Comparison of ENCODE assay signal across 11 mouse cellular contexts in the genomic region with DNA sequence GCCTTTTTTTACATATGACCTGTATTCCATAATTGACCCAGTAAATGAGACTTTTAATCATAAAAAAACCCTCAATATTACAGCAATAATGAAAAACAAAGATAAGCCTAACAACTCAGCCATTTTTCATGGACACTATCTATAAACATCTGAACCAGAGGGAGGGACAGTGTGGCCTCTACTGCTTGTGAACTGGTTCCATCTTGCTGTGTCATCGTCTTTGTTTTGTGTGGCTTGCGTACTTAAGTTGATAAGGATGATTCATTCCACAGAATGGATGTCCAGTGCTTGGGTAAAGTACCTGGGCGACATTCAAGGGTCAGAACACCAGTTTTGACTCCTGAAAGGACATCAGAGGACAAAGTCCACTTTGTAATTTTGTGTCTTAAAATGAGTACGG. TPM values are rescaled to one million over a fixed set of nuclear protein-coding genes. Genes with fewer than 3 reads are reported as not detected.
DNase-seq lines count a peak whose midpoint lies in the region; ATAC-seq and TF ChIP-seq lines count a peak whose summit lies in the region.
"Had no signal": no experiment of that assay in that cellular context is flagged by ENCODE, and none has a peak within 500 bp of the region (broad histone marks: within the 10 kb centered on the region; RNA-seq: fewer than 3 reads in every experiment).

No protein-coding gene starts in this region.

- H3K9me3 ChIP-seq in liver, embryonic 13.5 days (replicated peaks) = no peaks in the 10 kb centered on the region; the same call in 1 of the 2 replicates
- H3K9me3 ChIP-seq: hindbrain, embryonic 12.5 days; limb, embryonic 15.5 days had no signal

- peaks cover 4% of the 10 kb centered on the region; the same call in 1 of the 2 replicates for H3K36me3 ChIP-seq in heart, adult 2 months (ENCODE audit: control insufficient read depth, insufficient read depth, low read length)
- no peaks in the 10 kb centered on the region for H3K36me3 ChIP-seq in liver, embryonic 13.5 days
- H3K36me3 ChIP-seq: hindbrain, embryonic 12.5 days; limb, embryonic 15.5 days had no signal

- intact Hi-C loops in heart, adult 2 months (cut with DNase I) = loop anchor here (5.0 kb wide), 1 partner anchor 380 kb away; no protein-coding TSS in a partner anchor

- peaks cover 3% of the 10 kb centered on the region; the same call in 1 of the 2 replicates for H3K79me2 ChIP-seq in heart, adult 2 months (replicated peaks; ENCODE audit: control insufficient read depth, insufficient read depth, low read length)

- peak overlapping the region; percentile 61 for H3K27ac ChIP-seq in heart, adult 2 months
- H3K27ac ChIP-seq in layer of hippocampus, adult 2 months = peak overlapping the region; percentile 67; the same call in 1 of the 2 replicates
- no peak overlapping the region for H3K27ac ChIP-seq in liver, embryonic 13.5 days
- H3K27ac ChIP-seq: hindbrain, embryonic 12.5 days; limb, embryonic 15.5 days had no signal

- TF ChIP-seq POLR2A in heart, adult 2 months (IDR thresholded peaks at IDR 0.05; ENCODE audit: insufficient read depth, low read depth, low read length) = no peak

- no peak overlapping the region for H3K9ac ChIP-seq in heart, adult 2 months (ENCODE audit: low read depth, low read length)
- H3K9ac ChIP-seq in liver, embryonic 13.5 days = no peak overlapping the region
- H3K9ac ChIP-seq: hindbrain, embryonic 12.5 days; limb, embryonic 15.5 days had no signal

- peaks cover 11% of the 10 kb centered on the region for H3K4me1 ChIP-seq in heart, adult 2 months (ENCODE audit: control insufficient read depth, insufficient read depth, low read length)
- peaks cover 46% of the 10 kb centered on the region for H3K4me1 ChIP-seq in liver, embryonic 13.5 days (replicated peaks)

- TF ChIP-seq CTCF in heart, adult 2 months (IDR thresholded peaks at IDR 0.05) = no peak
- TF ChIP-seq CTCF in layer of hippocampus, adult 2 months (conservative IDR thresholded peaks at IDR 0.05) = no peak

- ATAC-seq in liver, embryonic 13.5 days (ENCODE audit: low read depth) = no peak
- ATAC-seq in granulocyte monocyte progenitor cell, adult 5-6 weeks (replicated peaks; ENCODE audit: poor library complexity, severe bottlenecking) = no peak
- ATAC-seq: lung, postnatal 0 days had no signal

- no peaks in the 10 kb centered on the region for H3K27me3 ChIP-seq in heart, adult 2 months (ENCODE audit: control insufficient read depth, insufficient read depth, low read length)
- peaks cover 3% of the 10 kb centered on the region; the same call in 1 of the 2 replicates for H3K27me3 ChIP-seq in liver, embryonic 13.5 days
- H3K27me3 ChIP-seq: limb, embryonic 15.5 days had no signal

- 64% methylated on average over 4 of the region's 4 CpGs for WGBS in heart, adult 2 months
- WGBS in liver, embryonic 13.5 days (ENCODE audit: insufficient replicate concordance) = 32% methylated on average over 4 of the region's 4 CpGs

- H3K4me2 ChIP-seq in liver, embryonic 13.5 days = peak overlapping the region; percentile 41

- no peak overlapping the region for H3K4me3 ChIP-seq in heart, adult 2 months
- H3K4me3 ChIP-seq in layer of hippocampus, adult 2 months = no peak overlapping the region
- no peak overlapping the region for H3K4me3 ChIP-seq in liver, embryonic 13.5 days (replicated peaks)
- H3K4me3 ChIP-seq: hindbrain, embryonic 12.5 days; limb, embryonic 15.5 days had no signal

- no peak for TF ChIP-seq EP300 in heart, adult 2 months (IDR thresholded peaks at IDR 0.05; ENCODE audit: insufficient read depth, low read depth, low read length)

- DNase-seq in heart, adult 2 months = no peak
- DNase-seq in heart, adult 9 months (ENCODE audit: low spot score in 2 of 2) = no peak
- DNase-seq in layer of hippocampus, adult 2 months (ENCODE audit: low spot score in 2 of 2) = no peak
- DNase-seq in layer of hippocampus, postnatal 25 days (ENCODE audit: extremely low spot score in 1 of 2, low spot score in 1 of 2) = no peak
- DNase-seq in 416B (ENCODE audit: low read depth) = peak; percentile 80
- peak; percentile 28 for DNase-seq in liver, embryonic 13.5 days
- no peak for DNase-seq in retina, postnatal 1 day

RNA-seq across cellular contexts. Expression of gene Cry2, which starts 3.5 kb away (rescaled TPM):
- 10 to 100 TPM; 12.7 to 29.3 TPM for total RNA-seq in heart, adult 2 months (2021)
- 19.1 and 24.5 TPM in 2 replicates for polyA plus RNA-seq in heart, adult 2 months (2012; rRNA removed)
- total RNA-seq in layer of hippocampus, adult 2 months (2021) = 100 to 1,000 TPM; 105 to 108 TPM
- 100 to 1,000 TPM in 1 of 2 experiments, 10 to 100 TPM in 1; 85.6 to 106 TPM for total RNA-seq in layer of hippocampus, postnatal 25 days (2021)
- polyA plus RNA-seq in liver, embryonic 13.5 days (2015; fragmentation: Nextera tagmentation; extraction: Ambion mirVana) = 9.1 and 10.7 TPM in 2 replicates
- total RNA-seq in granulocyte monocyte progenitor cell, adult 5-6 weeks (2014; fragmentation: Nextera tagmentation) = 12.3 and 15.8 TPM in 2 replicates
- total RNA-seq in granulocyte monocyte progenitor cell, adult 5-6 weeks (2017) = 8.4 and 8.7 TPM in 2 replicates

RNA-seq across cellular contexts. Expression of gene Slc35c1, which starts 23.0 kb away (rescaled TPM):
- total RNA-seq in heart, adult 2 months (2021) = 1 to 10 TPM; 5.6 to 6.2 TPM
- 10.9 and 12.9 TPM in 2 replicates for polyA plus RNA-seq in heart, adult 2 months (2012; rRNA removed)
- total RNA-seq in layer of hippocampus, adult 2 months (2021) = 10 to 100 TPM; 14.0 to 15.7 TPM
- total RNA-seq in layer of hippocampus, postnatal 25 days (2021) = 10 to 100 TPM; 15.1 to 18.1 TPM
- polyA plus RNA-seq in liver, embryonic 13.5 days (2015; fragmentation: Nextera tagmentation; extraction: Ambion mirVana) = 9.5 and 12.3 TPM in 2 replicates
- 84.7 and 86.6 TPM in 2 replicates for total RNA-seq in granulocyte monocyte progenitor cell, adult 5-6 weeks (2014; fragmentation: Nextera tagmentation)
- 23.4 and 23.8 TPM in 2 replicates for total RNA-seq in granulocyte monocyte progenitor cell, adult 5-6 weeks (2017)

RNA-seq across cellular contexts. Expression of gene Mapk8ip1, which starts 36.3 kb away (rescaled TPM):
- 1 to 10 TPM; 3.8 to 4.5 TPM for total RNA-seq in heart, adult 2 months (2021)
- 6.9 and 7.1 TPM in 2 replicates for polyA plus RNA-seq in heart, adult 2 months (2012; rRNA removed)
- total RNA-seq in layer of hippocampus, adult 2 months (2021) = 100 to 1,000 TPM; 338 to 354 TPM
- 100 to 1,000 TPM; 339 to 369 TPM for total RNA-seq in layer of hippocampus, postnatal 25 days (2021)
- 1.7 and 1.9 TPM in 2 replicates for polyA plus RNA-seq in liver, embryonic 13.5 days (2015; fragmentation: Nextera tagmentation; extraction: Ambion mirVana)
- total RNA-seq in granulocyte monocyte progenitor cell, adult 5-6 weeks (2014; fragmentation: Nextera tagmentation) = not detected in 2 replicates
- not detected in 2 replicates for total RNA-seq in granulocyte monocyte progenitor cell, adult 5-6 weeks (2017)

RNA-seq across cellular contexts. Expression of gene 1700029I15Rik, which starts 55.0 kb away (rescaled TPM):
- 1 to 10 TPM in 1 of 2 experiments, under 1 TPM in 1; 0.63 to 1.1 TPM for total RNA-seq in heart, adult 2 months (2021)
- 2.4 and 2.8 TPM in 2 replicates for polyA plus RNA-seq in heart, adult 2 months (2012; rRNA removed)
- total RNA-seq in layer of hippocampus, adult 2 months (2021) = 1 to 10 TPM; 4.5 to 5.0 TPM
- total RNA-seq in layer of hippocampus, postnatal 25 days (2021) = 1 to 10 TPM; 3.6 to 4.7 TPM
- polyA plus RNA-seq in liver, embryonic 13.5 days (2015; fragmentation: Nextera tagmentation; extraction: Ambion mirVana) = 1.1 and 1.2 TPM in 2 replicates
- 0.24 and 5.1 TPM in 2 replicates for total RNA-seq in granulocyte monocyte progenitor cell, adult 5-6 weeks (2014; fragmentation: Nextera tagmentation)
- 0.82 and 3.6 TPM in 2 replicates for total RNA-seq in granulocyte monocyte progenitor cell, adult 5-6 weeks (2017)

Comparison
In these comparisons a context has a peak if more than half of its experiments do, and no peak if none do; other contexts are left out.
1. DNase-seq: peak in 416B (single experiment) and liver, embryonic 13.5 days (single experiment); none in heart, adult 2 months (0 of 2), heart, adult 9 months (0 of 2), layer of hippocampus, adult 2 months (0 of 2), layer of hippocampus, postnatal 25 days (0 of 2) and retina, postnatal 1 day (single experiment).
2. RNA of gene Mapk8ip1, which starts 36.3 kb away (total RNA-seq): 339 to 369 TPM in layer of hippocampus, postnatal 25 days and 338 to 354 TPM in layer of hippocampus, adult 2 months; 3.8 to 4.5 TPM in heart, adult 2 months and not detected in granulocyte monocyte progenitor cell, adult 5-6 weeks; every median in the first group is over 10 times any median in the second.